Mouse (Mus musculus): ENCODE results near the gene Cpsf4l.
"Not testable (repeated sequence)": the region's sequence is repeated elsewhere in the genome, so short reads cannot be mapped to it uniquely, and the experiment has no call there.

Cpsf4l gene

GRCm38 (mm10) chr11:113666205-113666604 lies 43.6 kb downstream of the Cpsf4l start:
- DNase-seq (ENCODE audit: inconsistent ontology term), result no peak

DNA sequence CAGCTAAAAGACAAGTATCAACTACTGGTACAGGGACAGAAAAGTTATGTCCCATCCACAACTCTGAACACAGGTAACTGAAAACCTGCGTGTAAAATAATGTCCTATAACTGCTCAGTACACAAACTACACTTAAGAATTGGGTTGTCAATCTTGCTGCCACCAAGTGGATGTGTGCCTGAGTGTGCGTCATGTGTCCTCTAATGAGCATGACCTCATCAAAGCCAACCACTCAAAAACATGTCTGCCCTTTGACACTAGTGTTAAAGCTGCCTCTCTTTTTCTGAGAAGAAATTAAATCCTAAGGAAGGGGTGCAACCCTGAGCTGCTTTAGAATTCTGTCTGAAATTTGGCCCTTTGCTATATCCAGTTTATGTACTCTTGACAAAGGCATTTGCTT lies 45.5 kb downstream of the Cpsf4l start:
- no peak for DNase-seq (ENCODE audit: inconsistent ontology term)

DNA sequence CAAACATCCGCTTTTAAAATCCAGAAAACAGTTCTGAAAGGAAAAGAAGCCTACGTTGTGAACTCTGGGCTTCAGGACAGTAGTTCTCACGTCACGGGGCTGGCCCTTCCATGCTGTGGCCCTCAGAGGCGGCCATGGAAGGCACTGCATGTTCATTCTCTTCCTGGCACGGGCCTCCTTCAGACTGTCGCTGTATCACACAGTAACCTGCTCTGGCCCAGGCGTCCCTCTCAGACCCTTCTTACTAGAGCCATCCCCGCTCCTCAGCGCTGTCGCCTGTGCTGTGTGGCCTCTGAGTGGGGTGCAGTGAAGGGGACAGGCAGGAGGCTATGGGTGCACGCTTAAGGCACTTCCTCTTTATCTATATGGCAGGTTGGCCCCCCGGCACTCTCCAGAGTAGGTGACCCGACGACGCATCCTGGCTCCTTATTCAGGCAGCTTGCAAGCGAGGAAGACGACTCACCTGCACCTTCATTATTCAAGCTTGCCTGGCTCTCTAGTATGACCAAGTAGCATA lies 47.9 kb downstream of the Cpsf4l start:
- DNase-seq (ENCODE audit: inconsistent ontology term), result no peak

- peak; percentile 15 for DNase-seq (ENCODE audit: inconsistent ontology term)
Measured at GRCm38 (mm10) chr11:113660940-113661339, 48.9 kb downstream of the Cpsf4l start.

- not testable (repeated sequence) for DNase-seq (ENCODE audit: inconsistent ontology term)
Measured at GRCm38 (mm10) chr11:113660213-113660612, 49.6 kb downstream of the Cpsf4l start.

GRCm38 (mm10) chr11:113658763-113659162 lies 51.1 kb downstream of the Cpsf4l start:
- DNase-seq (ENCODE audit: inconsistent ontology term), result no peak

- DNase-seq (ENCODE audit: inconsistent ontology term), result no peak
Measured at GRCm38 (mm10) chr11:113658319-113658718, 51.5 kb downstream of the Cpsf4l start.

GRCm38 (mm10) chr11:113657221-113657620 lies 52.6 kb downstream of the Cpsf4l start:
- DNase-seq (ENCODE audit: inconsistent ontology term), result no peak

DNA sequence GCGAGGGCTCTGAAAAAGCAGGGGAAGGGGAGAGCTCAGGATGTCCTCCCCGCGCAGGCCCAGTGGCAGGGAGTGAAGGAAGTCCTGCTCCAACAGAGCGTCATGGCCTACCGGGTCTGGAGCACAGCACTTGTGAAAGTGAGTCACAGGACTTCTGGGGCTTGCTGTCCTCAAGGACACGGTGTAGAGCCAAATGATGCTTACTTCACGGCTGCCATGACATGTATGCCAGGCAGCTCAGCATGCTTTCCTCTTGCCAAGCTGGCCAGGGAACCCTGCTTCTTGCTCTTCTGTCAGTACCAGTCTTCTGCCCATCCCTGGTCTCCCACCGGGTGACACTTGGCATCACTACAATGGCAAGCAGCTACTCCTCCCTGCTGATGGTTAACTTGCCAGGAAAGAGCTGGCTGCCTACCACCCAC lies 53.3 kb downstream of the Cpsf4l start:
- DNase-seq (ENCODE audit: inconsistent ontology term), result peak; percentile 49

- DNase-seq (ENCODE audit: inconsistent ontology term), result no peak
Measured at GRCm38 (mm10) chr11:113654561-113655270, 55.1 kb downstream of the Cpsf4l start.

- no peak for DNase-seq (ENCODE audit: inconsistent ontology term)
Measured at GRCm38 (mm10) chr11:113654105-113654504, 55.7 kb downstream of the Cpsf4l start.

- no peak for DNase-seq (ENCODE audit: inconsistent ontology term)
Measured at GRCm38 (mm10) chr11:113652516-113652915, 57.3 kb downstream of the Cpsf4l start.

- DNase-seq (ENCODE audit: inconsistent ontology term), result no peak
Measured at GRCm38 (mm10) chr11:113651907-113652273, 57.9 kb downstream of the Cpsf4l start.

GRCm38 (mm10) chr11:113651206-113651906 lies 58.5 kb downstream of the Cpsf4l start:
- DNase-seq (ENCODE audit: inconsistent ontology term), result no peak

DNA sequence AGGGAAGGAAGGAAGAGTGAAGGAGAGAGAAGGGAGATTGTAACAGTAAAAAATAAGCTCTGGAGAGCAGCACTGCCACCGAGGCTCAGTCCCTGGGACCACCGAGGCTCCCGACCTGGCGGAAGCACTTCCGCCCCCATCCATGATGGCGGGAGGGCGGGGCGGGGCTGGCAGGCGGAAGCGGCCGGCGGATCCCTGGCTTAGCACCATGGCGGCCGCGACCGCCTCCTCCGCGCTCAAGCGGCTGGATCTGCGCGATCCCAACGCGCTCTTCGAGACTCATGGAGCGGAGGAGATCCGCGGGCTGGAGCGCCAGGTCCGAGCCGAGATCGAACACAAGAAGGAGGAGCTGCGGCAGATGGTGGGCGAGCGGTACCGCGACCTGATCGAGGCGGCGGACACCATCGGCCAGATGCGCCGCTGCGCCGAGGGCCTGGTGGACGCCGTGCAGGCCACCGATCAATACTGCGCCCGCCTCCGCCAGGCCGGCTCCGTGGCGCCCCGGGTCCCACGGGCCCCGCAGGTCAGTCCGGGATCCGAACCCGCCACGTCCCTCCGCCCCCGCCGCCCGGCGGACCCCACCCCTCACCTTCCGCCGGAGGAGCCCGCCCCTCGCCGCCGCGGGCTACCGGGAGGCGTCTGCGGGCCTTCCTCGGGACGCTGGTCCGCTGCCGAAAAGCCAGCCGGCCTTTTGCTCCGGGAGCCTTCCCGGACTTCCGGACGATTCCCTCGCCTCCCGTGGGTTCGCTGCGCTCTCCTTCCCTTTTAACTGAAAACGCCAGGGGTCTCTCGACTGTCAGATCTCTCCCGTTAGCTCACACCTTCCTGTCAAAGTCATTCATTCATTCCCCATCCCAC lies 60.2 kb downstream of the Cpsf4l start, which contains the start of gene Slc39a11:
Slc39a11 (minus strand) TSS at position 727 of the 858 bp plus-strand sequence.
- DNase-seq (ENCODE audit: inconsistent ontology term), result peak; percentile 76

GRCm38 (mm10) chr11:113648690-113649352 lies 61.0 kb downstream of the Cpsf4l start, which contains the start of gene Cog1:
Gene Cog1 (plus strand): TSS chr11:113649169.
- no peak for DNase-seq (ENCODE audit: inconsistent ontology term)

Measured in Muller cell, postnatal 12 days (primary cell).